Mouse (Mus musculus) MEL (cell line): ENCODE measurements at regions not wholly inside any gene's neighbourhood (a gene's known extent, or its start where the extent isn't known, plus 50 kb on each side); places are given as distances from the start of the nearest gene placed in this dataset.

Source experiments
- CHD1 ChIP-seq: IDR thresholded peaks from 2 replicates; pipeline ENCODE4 v1.6.1; 2012; ENCODE audit warnings: low read depth, mild to moderate bottlenecking, inconsistent platforms, low read length, improper control_type of control experiment
- CTCF ChIP-seq, 3 experiments: IDR thresholded peaks in 2 of 3; conservative IDR thresholded peaks in 1 of 3; 2 replicates each; pipeline ENCODE4 v1.5.1; 2011 to 2012; ENCODE audit warnings: low read length in 3 of 3, low read depth in 2 of 3, mild to moderate bottlenecking in 2 of 3, improper control_type of control experiment in 1 of 3, inconsistent platforms in 1 of 3, mixed read lengths in 1 of 3, moderate library complexity in 1 of 3; ENCODE audit not compliant: control insufficient read depth in 1 of 3, insufficient read depth in 1 of 3, poor library complexity in 1 of 3, severe bottlenecking in 1 of 3
- EP300 ChIP-seq, 2 experiments: IDR thresholded peaks; 2 replicates each; pipeline ENCODE4 v1.6.1; 2011; ENCODE audit warnings: improper control_type of control experiment in 2 of 2, low read length in 2 of 2, low read depth in 1 of 2, mild to moderate bottlenecking in 1 of 2
- GATA1 ChIP-seq: IDR thresholded peaks from 2 replicates; pipeline ENCODE4 v1.6.1; 2011; ENCODE audit warnings: low read depth, low read length, improper control_type of control experiment
- MAZ ChIP-seq: IDR thresholded peaks from 2 replicates; pipeline ENCODE4 v1.6.1; 2012; ENCODE audit warnings: low read depth, mild to moderate bottlenecking, inconsistent platforms, low read length, improper control_type of control experiment
- POLR2A ChIP-seq, 2 experiments: IDR thresholded peaks; 2 replicates each; pipeline ENCODE4 v1.6.1; 2011 to 2012; ENCODE audit warnings: low read length in 2 of 2, mild to moderate bottlenecking in 2 of 2, control low read depth in 1 of 2, improper control_type of control experiment in 1 of 2, low read depth in 1 of 2, moderate library complexity in 1 of 2; ENCODE audit not compliant: control insufficient read depth in 1 of 2, insufficient read depth in 1 of 2, poor library complexity in 1 of 2

DNA sequence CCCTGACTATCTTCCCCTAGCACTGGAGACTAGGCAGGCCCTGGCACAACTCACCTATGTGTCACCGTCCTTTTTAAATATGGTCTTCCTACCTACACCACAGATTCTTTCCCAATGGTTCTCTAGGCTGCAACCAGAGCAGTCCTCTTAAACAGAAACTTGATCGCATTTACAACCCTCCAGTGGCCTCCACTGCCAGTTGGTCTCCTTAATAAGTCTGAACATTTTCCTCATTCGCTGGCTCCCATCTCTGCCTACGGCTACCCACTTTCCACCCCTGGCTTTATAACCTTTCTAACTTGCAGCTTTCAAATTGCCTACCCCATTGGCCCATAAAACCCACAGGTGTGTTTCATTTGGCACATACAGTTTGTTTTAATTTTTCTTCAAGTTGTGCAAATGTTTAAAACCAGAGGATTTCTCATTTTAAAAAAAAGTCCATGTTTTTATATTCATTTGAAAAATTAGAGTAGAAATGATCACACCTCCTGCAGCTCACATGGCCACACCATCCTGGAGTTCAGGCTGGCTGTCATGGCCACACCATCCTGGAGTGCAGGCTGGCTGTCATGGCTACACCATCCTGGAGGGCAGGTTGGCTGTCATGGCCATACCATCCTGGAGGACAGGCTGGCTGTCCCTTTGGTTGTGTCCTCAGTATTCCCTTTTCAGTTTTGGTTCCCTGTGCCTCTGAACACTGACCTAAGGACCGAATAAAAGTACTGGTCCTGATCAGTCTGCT is 74.4 kb upstream of the Ccnd2 start:
- TF ChIP-seq CTCF (IDR thresholded peaks at IDR 0.05 in 2 of 3, conservative IDR thresholded peaks at IDR 0.05 in 1 of 3; ENCODE audit: control insufficient read depth in 1 of 3, insufficient read depth in 1 of 3, low read depth in 2 of 3, low read length in 3 of 3, poor library complexity in 1 of 3, severe bottlenecking in 1 of 3) = no peak
- no peak for TF ChIP-seq GATA1
- no peak for TF ChIP-seq CHD1
- TF ChIP-seq EP300 (IDR thresholded peaks at IDR 0.05; ENCODE audit: low read depth in 1 of 2, low read length in 2 of 2) = no peak
- TF ChIP-seq MAZ = no peak
- TF ChIP-seq POLR2A (IDR thresholded peaks at IDR 0.05; ENCODE audit: control insufficient read depth in 1 of 2, insufficient read depth in 1 of 2, low read depth in 1 of 2, low read length in 2 of 2, poor library complexity in 1 of 2) = no peak
